Mouse (Mus musculus): ENCODE data around the gene Ap1s2.

Ap1s2 gene

GRCm38 (mm10) chrX:163981500-163981899 lies 72.7 kb downstream of the Ap1s2 start:
- DNase-seq = no peak

GRCm38 (mm10) chrX:163982129-163982528 lies 73.3 kb downstream of the Ap1s2 start:
- no peak for DNase-seq
